Mouse (Mus musculus) testis, adult 2 months (tissue): ENCODE data around the gene Angel2.

ENCODE experiments used
- CTCF ChIP-seq: fragments of 200-500 bp; IDR thresholded peaks from 2 replicates; pipeline ENCODE4 v1.5.1; 2012; ENCODE audit warnings: low read depth, mild to moderate bottlenecking, inconsistent platforms, low read length, moderate library complexity; ENCODE audit not compliant: control insufficient read depth, insufficient read depth, insufficient replicate concordance
- POLR2A ChIP-seq: fragments of 200-500 bp; IDR thresholded peaks from 2 replicates; pipeline ENCODE4 v1.6.1; 2012; ENCODE audit warnings: low read depth, mild to moderate bottlenecking, inconsistent platforms, low read length, moderate library complexity; ENCODE audit not compliant: control insufficient read depth

GRCm38 (mm10) chr1:190972612-190973192, 47.8 kb downstream of the Angel2 start:
- TF ChIP-seq POLR2A (no peak), CTCF (no peak)
